In the genomic region with DNA sequence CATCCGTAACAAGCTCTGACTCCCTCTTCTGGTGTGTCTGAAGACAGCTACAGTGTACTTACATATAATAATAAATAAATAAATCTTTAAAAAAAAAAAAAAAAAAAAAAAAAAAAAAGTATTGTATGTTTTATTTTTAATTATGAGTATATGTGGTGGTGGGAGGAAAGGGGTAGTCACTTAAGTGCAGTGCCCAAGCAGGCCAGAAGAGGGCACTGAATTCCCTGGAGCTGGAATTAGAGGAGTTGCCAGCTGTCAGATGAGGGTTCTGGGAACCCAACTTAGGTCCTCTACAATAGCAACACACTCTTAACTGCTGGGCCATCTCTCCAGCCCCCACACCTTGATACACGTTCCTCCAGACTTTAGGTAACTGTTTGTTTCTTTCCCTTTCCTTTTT, we compare ENCODE assay signal across 31 mouse cellular contexts. TPM values are rescaled to one million over a fixed set of nuclear protein-coding genes. Genes with fewer than 3 reads are reported as not detected.
A peak's percentile ranks its signal among the peaks of the same experiment; 100 is the strongest.
DNase-seq lines count a peak whose midpoint lies in the region; TF ChIP-seq lines count a peak whose summit lies in the region.
"Had no signal": no experiment of that assay in that cellular context is flagged by ENCODE, and none has a peak within 500 bp of the region (broad histone marks: within the 10 kb centered on the region; RNA-seq: fewer than 3 reads in every experiment).

No protein-coding gene starts in this region.

- in situ Hi-C loops in ES-E14 (cut with MboI; ENCODE audit: low sequenced_read_pairs in 2 of 2, unreplicated experiment in 2 of 2): no loop called here

- no peaks in the 10 kb centered on the region for H3K9me3 ChIP-seq in ES-E14 (ENCODE audit: control insufficient read depth, insufficient read depth, low read depth, low read length)
- H3K9me3 ChIP-seq: embryonic facial prominence, embryonic 12.5 days; forebrain, embryonic 10.5 days; heart, embryonic 15.5 days; hindbrain, embryonic 13.5 days; limb, embryonic 13.5 days; liver, embryonic 13.5 days; lung, embryonic 15.5 days; midbrain, embryonic 12.5 days; neural tube, embryonic 12.5 days had no signal

- no peak overlapping the region for H3K27ac ChIP-seq in left cerebral cortex, adult 2 months
- H3K27ac ChIP-seq in ES-E14 (ENCODE audit: insufficient read depth, low read depth, low read length, poor library complexity, severe bottlenecking): no peak overlapping the region
- H3K27ac ChIP-seq: embryonic facial prominence, embryonic 12.5 days; forebrain, embryonic 10.5 days; gastrocnemius, adult 2 months; heart, embryonic 15.5 days; hindbrain, embryonic 13.5 days; limb, embryonic 13.5 days; liver, embryonic 13.5 days; lung, embryonic 15.5 days; midbrain, embryonic 12.5 days; neural tube, embryonic 12.5 days; stomach, postnatal 0 days had no signal

- peak; percentile 23 for TF ChIP-seq CTCF in left cerebral cortex, adult 2 months (IDR thresholded peaks at IDR 0.05)

- no peaks in the 10 kb centered on the region for H3K4me1 ChIP-seq in ES-E14 (ENCODE audit: control insufficient read depth in 2 of 2, insufficient read depth in 2 of 2, low read length in 2 of 2, poor library complexity in 1 of 2)
- H3K4me1 ChIP-seq: embryonic facial prominence, embryonic 12.5 days; forebrain, embryonic 10.5 days; heart, embryonic 15.5 days; hindbrain, embryonic 13.5 days; limb, embryonic 13.5 days; liver, embryonic 13.5 days; lung, embryonic 15.5 days; midbrain, embryonic 12.5 days; neural tube, embryonic 12.5 days had no signal

- H3K4me3 ChIP-seq in left cerebral cortex, adult 2 months: no peak overlapping the region
- no peak overlapping the region for H3K4me3 ChIP-seq in ES-E14 (ENCODE audit: insufficient read depth in 1 of 2, low read depth in 1 of 2, low read length in 2 of 2, poor library complexity in 1 of 2, severe bottlenecking in 1 of 2)
- H3K4me3 ChIP-seq: embryonic facial prominence, embryonic 12.5 days; forebrain, embryonic 10.5 days; gastrocnemius, adult 2 months; heart, embryonic 15.5 days; hindbrain, embryonic 13.5 days; limb, embryonic 13.5 days; liver, embryonic 13.5 days; lung, embryonic 15.5 days; midbrain, embryonic 12.5 days; myocyte; neural tube, embryonic 12.5 days had no signal

- H3K9ac ChIP-seq in ES-E14 (ENCODE audit: insufficient read depth, low read depth, low read length, poor library complexity, severe bottlenecking): no peak overlapping the region
- H3K9ac ChIP-seq: embryonic facial prominence, embryonic 12.5 days; heart, embryonic 15.5 days; hindbrain, embryonic 13.5 days; limb, embryonic 13.5 days; liver, embryonic 13.5 days; lung, embryonic 15.5 days; midbrain, embryonic 12.5 days; neural tube, embryonic 12.5 days had no signal

- DNase-seq in left cerebral cortex, adult 2 months (ENCODE audit: extremely low spot score in 1 of 2, low spot score in 2 of 2): no peak
- no peak for DNase-seq in left cerebral cortex, adult 11 months (ENCODE audit: low spot score)
- peak; percentile 8 for DNase-seq in thymus, postnatal 4 days
- no peak for DNase-seq in thymus, postnatal 14 days
- DNase-seq in ES-E14 (ENCODE audit: low read depth, low spot score): no peak
- DNase-seq in cerebellum, postnatal 4 days (ENCODE audit: low spot score in 2 of 2): no peak
- DNase-seq in spleen, postnatal 36 days (ENCODE audit: low spot score in 2 of 2): no peak
- DNase-seq: adrenal gland, postnatal 10 days; B cell, adult 2 months; cerebellum, adult 11 months; cerebellum, adult 9-10 months; cerebellum, postnatal 36 days; embryo, embryonic 11 days; gastrocnemius, adult 2 months; heart, postnatal 36 days; kidney, adult 9 months; kidney, postnatal 10 days; liver, embryonic 13.5 days; right cerebral cortex, adult 18-20 months; spleen, adult 18-20 months had no signal

- no peaks in the 10 kb centered on the region for H3K36me3 ChIP-seq in ES-E14 (ENCODE audit: control insufficient read depth, insufficient read depth, low read length, poor library complexity, severe bottlenecking)
- H3K36me3 ChIP-seq: embryonic facial prominence, embryonic 12.5 days; forebrain, embryonic 10.5 days; heart, embryonic 15.5 days; hindbrain, embryonic 13.5 days; limb, embryonic 13.5 days; liver, embryonic 13.5 days; lung, embryonic 15.5 days; midbrain, embryonic 12.5 days; neural tube, embryonic 12.5 days had no signal

- intact Hi-C loops in left cerebral cortex, adult 2 months (cut with DNase I): no loop called here

TF ChIP-seq in ES-E14, 5 proteins besides CTCF, POLR2A, EP300 and RAD21:
- no peak for TF ChIP-seq HCFC1 (IDR thresholded peaks at IDR 0.05; ENCODE audit: borderline replicate concordance, insufficient read depth, low read length)
- TF ChIP-seq ZC3H11A (IDR thresholded peaks at IDR 0.05; ENCODE audit: borderline replicate concordance, low read depth, low read length): 0 out of 2 replicates have a peak, but pooled peaks have one; percentile 13

RNA-seq across cellular contexts. Expression of gene Pex5l, which starts 37.3 kb away (rescaled TPM):
- 100 to 1,000 TPM; 246 to 268 TPM for total RNA-seq in left cerebral cortex, adult 2 months (2021)
- 0.31 and 0.32 TPM in 2 replicates for total RNA-seq in ES-E14 (2012; rRNA removed)
- total RNA-seq: megakaryocyte progenitor cell, adult 5-6 weeks had no signal

Comparison
In these comparisons a context has a peak if more than half of its experiments do, and no peak if none do; other contexts are left out.
1. RNA of gene Pex5l, which starts 37.3 kb away (total RNA-seq): 246 to 268 TPM in left cerebral cortex, adult 2 months; 0.31 to 0.32 TPM in ES-E14; every median in the first group is over 100 times any median in the second.